Mouse (Mus musculus): ENCODE results near the gene Ankrd11.

Ankrd11 gene

DNA sequence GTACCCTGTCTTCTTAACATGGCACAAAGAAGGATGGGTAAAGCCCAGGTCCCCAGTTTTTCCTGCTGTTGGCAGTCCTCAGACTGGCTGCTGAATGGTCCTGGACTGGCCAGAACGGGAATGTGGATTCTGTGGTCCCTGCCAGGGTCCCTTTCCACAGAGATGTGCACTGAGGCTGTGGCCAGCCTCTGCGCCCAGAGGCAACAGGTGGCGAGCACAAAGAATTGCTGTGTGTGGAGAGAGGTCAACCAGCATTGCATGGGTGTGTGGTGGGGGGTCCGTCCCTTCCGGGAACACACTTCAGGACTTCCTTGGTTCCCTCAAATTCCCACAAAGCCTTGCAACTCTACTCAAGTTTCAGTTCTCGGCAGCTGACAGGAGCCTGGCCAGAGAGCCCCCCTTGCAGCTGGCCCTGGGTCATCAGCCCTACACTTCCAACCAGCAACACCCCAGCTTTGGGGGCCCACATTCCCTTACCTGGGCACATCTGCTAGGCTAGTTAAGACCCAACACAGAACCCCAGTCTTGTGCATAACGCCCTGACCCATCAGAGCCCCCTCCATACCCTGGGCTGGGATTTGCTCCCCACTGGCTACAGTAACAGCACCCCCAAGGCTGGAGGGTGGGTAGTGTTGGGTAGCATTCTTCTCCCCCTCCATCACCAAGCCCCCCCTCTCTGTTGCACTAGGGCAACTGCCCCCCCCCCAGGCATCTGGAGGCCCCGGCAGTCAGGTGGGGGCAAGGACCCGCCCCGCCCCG is 192.7 kb downstream of the Ankrd11 start:
- no peak for DNase-seq (ENCODE audit: low read depth)

DNA sequence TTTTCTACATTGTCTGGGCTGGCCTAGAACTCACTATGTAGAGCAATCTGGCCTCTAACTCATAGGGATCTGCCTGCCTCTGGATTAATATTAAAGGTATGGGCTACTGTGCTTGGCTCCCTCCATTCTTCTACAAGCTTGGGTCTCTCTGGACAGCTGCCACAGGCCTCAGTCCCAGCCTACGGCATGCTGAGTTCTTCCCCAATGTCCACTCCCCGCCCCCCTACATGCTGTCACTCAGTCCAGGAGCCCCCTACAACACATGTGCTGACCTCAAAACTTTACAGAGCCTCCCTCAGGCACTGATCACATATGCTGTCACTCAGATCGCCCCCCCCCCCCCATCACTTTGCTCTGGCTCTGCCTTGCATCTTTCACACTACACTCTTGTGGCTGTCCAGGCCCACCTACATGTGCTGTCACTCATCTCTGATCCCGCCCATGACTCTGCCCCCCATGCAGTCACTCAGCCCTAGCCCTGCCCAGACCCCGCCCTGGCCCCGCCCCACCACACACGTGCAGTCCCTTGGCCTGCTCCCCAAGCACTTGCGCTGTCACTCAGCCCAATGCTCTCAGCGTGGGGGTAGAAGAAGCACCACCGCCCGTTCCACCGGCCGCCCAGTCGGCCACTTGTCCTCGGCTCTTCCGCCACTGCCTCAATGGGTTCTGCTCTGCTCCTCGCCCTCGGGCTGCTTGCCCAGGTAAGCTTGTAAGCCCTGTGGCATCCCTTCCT is 194.1 kb downstream of the Ankrd11 start, which contains the start of gene Cdh15:
TSS of gene Cdh15 (plus strand) at position 138 of the 733 bp plus-strand sequence.
- DNase-seq (ENCODE audit: low read depth): peak; percentile 16

DNA sequence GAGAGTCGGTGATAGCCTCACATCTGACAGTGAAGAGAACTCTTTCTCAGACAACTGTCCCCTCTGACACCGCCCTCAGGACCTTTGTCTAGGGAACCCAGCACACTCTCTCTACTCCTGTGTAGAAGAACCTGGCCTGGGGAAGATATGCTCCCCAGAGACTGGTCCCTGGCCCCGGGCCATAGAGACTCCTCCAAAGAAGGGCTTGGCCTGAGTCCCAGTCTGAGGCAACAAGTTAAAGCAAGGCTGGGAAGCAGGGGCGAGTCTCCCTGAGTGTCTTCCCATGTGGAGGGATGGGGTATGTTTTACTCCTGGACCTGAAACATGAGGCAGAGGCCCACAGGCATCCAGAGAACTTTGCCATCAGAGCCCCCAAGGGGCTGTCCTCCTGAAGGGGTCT is 196.4 kb downstream of the Ankrd11 start:
- DNase-seq (ENCODE audit: low read depth): no peak

DNA sequence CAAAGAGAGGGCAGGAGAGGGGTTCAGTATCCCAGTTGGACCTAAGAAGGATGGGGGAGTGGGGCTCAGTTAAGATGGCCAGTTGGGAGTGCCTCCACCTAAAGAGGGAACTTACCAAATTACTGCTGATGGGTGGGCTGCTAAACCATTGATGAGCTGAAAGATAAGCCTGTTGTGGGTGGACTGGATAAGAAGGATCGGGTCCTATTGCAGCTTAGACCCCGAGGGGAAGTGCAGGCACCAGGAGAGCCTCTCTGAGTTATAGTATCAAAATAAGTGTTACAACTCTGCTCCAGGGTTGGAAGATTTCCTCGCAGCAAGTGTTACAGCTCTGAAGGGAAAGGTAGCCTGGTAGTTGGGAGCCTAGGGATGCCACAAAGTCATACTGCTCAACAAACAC is 197.9 kb downstream of the Ankrd11 start:
- DNase-seq (ENCODE audit: low read depth): no peak

DNA sequence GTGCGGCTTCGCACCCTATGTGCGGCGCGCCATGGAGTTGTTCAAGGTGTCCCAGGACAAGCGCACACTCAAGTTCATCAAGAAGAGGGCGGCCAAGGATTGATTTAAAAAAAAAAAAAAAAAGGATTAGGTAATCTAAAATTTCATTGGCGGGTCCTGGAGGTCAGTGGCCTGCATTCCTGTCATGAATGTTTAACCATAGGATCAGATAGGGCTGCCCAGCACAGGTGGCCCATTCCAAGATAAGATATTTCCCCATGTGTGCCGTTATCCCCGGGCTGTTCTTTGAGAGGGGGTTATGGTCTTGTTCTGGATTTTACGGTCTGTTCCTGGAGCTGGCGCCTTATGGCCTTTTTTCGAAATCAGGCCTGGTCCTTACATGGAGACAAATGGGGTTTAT is 205.4 kb downstream of the Ankrd11 start:
- no peak for DNase-seq (ENCODE audit: low read depth)

DNA sequence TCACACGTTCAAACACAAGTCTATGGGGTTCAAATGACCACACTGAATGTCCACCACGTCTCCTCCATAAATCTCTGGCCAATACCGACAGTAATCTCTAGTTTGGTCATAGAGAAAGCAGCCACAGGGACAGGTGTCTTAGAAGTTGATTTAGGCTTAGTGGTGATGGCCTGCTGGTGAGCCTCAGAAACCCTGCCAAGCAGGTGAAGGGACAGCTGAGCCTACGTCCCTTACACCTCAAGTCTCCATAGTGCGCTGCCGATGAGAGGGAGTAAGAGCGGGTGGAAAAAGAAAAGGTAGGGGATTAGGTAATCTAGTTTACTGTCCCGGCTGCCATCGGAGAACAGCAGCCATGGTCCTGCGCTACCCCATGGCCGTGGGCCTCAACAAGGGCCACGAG is 205.9 kb downstream of the Ankrd11 start:
- no peak for DNase-seq (ENCODE audit: low read depth)

DNA sequence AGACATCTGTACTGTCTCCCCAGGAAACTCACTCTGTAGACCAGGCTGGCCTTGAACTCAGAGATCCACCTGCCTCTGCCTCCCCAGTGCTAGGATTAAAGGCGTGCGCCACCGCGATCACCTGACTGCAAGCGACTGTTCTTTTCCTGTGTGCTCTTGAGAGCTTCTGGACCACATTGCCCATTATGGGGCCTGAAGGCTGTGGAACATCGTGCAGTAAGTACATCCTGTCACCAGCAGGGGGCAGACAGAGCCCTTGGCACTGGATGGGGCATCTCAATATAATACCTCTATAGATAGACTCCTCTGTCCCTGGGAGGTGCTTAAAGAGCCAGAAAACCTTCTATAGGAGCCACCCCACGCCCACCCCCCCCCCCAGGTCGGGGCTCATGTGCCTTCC is 207.1 kb downstream of the Ankrd11 start:
- DNase-seq (ENCODE audit: low read depth): peak; percentile 84

DNA sequence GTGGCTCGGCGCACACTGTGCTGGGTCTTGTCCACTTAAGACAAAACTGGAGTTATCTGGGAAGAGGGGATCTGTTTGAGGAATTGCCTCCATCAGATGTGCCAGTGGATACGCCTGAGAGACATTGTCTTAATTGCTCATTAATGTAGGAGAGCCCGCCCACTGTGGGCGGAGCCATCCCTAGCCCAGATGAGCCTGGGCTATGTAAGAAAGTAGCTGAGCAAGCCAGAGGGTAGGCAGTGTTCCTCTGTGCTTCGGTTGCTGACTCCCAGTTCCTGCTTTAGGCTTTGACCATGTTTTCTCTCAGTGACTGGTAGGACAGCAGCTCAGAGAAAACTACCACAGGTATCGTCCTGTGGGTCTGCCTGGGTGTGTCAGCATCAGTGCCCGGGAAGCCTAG is 207.7 kb downstream of the Ankrd11 start:
- DNase-seq (ENCODE audit: low read depth): peak; percentile 11

All from naive thymus-derived CD4-positive, alpha-beta T cell, adult 2 months (primary cell).